Mouse (Mus musculus) limb, embryonic 11.5 days (tissue): ENCODE measurements around the gene Bdh2. TPM values are rescaled to one million over a fixed set of nuclear protein-coding genes. Genes with fewer than 3 reads are reported as not detected.

Experiments used
- ATAC-seq: fragments of 200-750 bp; cut with Nextera tagmentation; 2 replicates; pipeline ENCODE4 v1.8.0; 2017; ENCODE audit warnings: low read depth; ENCODE audit not compliant: insufficient number of reproducible peaks, low FRiP score, low TSS enrichment
- DNase-seq: peaks from one replicate; pipeline ENCODE4 v3.0.0-alpha.2; 2015; ENCODE audit warnings: low spot score
- H3K27ac ChIP-seq: fragments of 300-500 bp; sonication (generic); replicated peaks from 2 replicates; pipeline ENCODE4 v1.5.1; 2014; ENCODE audit warnings: low read depth, mild to moderate bottlenecking, low read length
- H3K27me3 ChIP-seq: fragments of 300-500 bp; sonication (generic); 2 replicates; pipeline ENCODE4 v1.6.1; 2014; ENCODE audit warnings: mild to moderate bottlenecking, low read length, mixed read lengths; ENCODE audit not compliant: control insufficient read depth, insufficient read depth
- H3K36me3 ChIP-seq: fragments of 300-500 bp; sonication (generic); 2 replicates; pipeline ENCODE4 v1.6.1; 2014; ENCODE audit warnings: mild to moderate bottlenecking, low read length, moderate library complexity, mixed read lengths; ENCODE audit not compliant: control insufficient read depth, insufficient read depth
- H3K4me1 ChIP-seq: fragments of 300-500 bp; sonication (generic); 2 replicates; pipeline ENCODE4 v1.6.1; 2014; ENCODE audit warnings: low read length, mixed read lengths; ENCODE audit not compliant: control insufficient read depth, insufficient read depth
- H3K4me2 ChIP-seq: fragments of 300-500 bp; sonication (generic); 2 replicates; pipeline ENCODE4 v1.6.1; 2014; ENCODE audit warnings: low read depth, mild to moderate bottlenecking, moderate library complexity; ENCODE audit not compliant: severe bottlenecking
- H3K4me3 ChIP-seq: fragments of 300-500 bp; sonication (generic); 2 replicates; pipeline ENCODE4 v1.5.1; 2014; ENCODE audit warnings: low read depth, low read length
- H3K9ac ChIP-seq: fragments of 300-500 bp; sonication (generic); 2 replicates; pipeline ENCODE4 v1.6.1; 2014; ENCODE audit warnings: mild to moderate bottlenecking, low read length
- H3K9me3 ChIP-seq: fragments of 300-500 bp; sonication (generic); 2 replicates; pipeline ENCODE4 v1.6.1; 2016; ENCODE audit warnings: low read length; ENCODE audit not compliant: control insufficient read depth
- WGBS: fragments of 180-500 bp; shearing (Covaris S2); extraction: QIAGEN DNeasy Blood & Tissue Kit; methylation state at CpG from one replicate; pipeline ENCODE4 v1.1.7; 2014; 5-methylcytosine and 5-hydroxymethylcytosine counted together
- polyA plus RNA-seq: library from polyadenylated mRNA; unstranded; fragments of >200 nt; fragmentation: Nextera tagmentation; extraction: Ambion mirVana; gene quantifications from 2 replicates; pipeline ENCODE4 v1.2.1, GENCODE M21; 2014

Bdh2 gene
- 7.4 and 9.2 TPM in 2 replicates for polyA plus RNA-seq

GRCm38 (mm10) chr3:135280669-135281415, at the start of gene Bdh2:
Bdh2 (plus strand) TSS chr3:135281221.
- H3K27me3 ChIP-seq = no peaks in the 10 kb centered on the region
- no peaks in the 10 kb centered on the region for H3K36me3 ChIP-seq
- H3K4me2 ChIP-seq = no peak within 1 kb of the TSS
- H3K4me3 ChIP-seq = no peak within 1 kb of the TSS
- DNase-seq = peak; percentile 93
- no peak within 1 kb of the TSS for H3K27ac ChIP-seq
- H3K9ac ChIP-seq = peak within 1 kb of the TSS; percentile 67
- H3K9me3 ChIP-seq = no peaks in the 10 kb centered on the region
- WGBS = 28% methylated on average over 14 of the region's 14 CpGs
- 0 out of 2 replicates have a peak, but pooled peaks cover 2% of the 10 kb centered on the region for H3K4me1 ChIP-seq
- peak; percentile 80 for ATAC-seq

GRCm38 (mm10) chr3:135232058-135232457, 49.0 kb upstream of the Bdh2 start:
- H3K27me3 ChIP-seq = no peaks in the 10 kb centered on the region
- H3K4me3 ChIP-seq = no peak overlapping the region
- no peak overlapping the region for H3K4me2 ChIP-seq
- H3K27ac ChIP-seq = no peak overlapping the region
- peaks cover 32% of the 10 kb centered on the region for H3K36me3 ChIP-seq
- 87% methylated on average over 3 of the region's 3 CpGs for WGBS
- no peak for ATAC-seq
- no peaks in the 10 kb centered on the region for H3K9me3 ChIP-seq
- no peak overlapping the region for H3K9ac ChIP-seq
- no peak for DNase-seq
- no peaks in the 10 kb centered on the region for H3K4me1 ChIP-seq

GRCm38 (mm10) chr3:135232462-135232861, 48.6 kb upstream of the Bdh2 start:
- no peak for ATAC-seq
- Histone ChIP-seq H3K36me3 (peaks cover 34% of the 10 kb centered on the region), H3K4me2 (no peak overlapping the region), H3K9ac (no peak overlapping the region), H3K4me3 (no peak overlapping the region), H3K4me1 (no peaks in the 10 kb centered on the region), H3K9me3 (no peaks in the 10 kb centered on the region), H3K27me3 (no peaks in the 10 kb centered on the region), H3K27ac (no peak overlapping the region)
- 93% methylated on average over 3 of the region's 3 CpGs for WGBS
- DNase-seq = no peak

- Histone ChIP-seq H3K4me2 (no peak overlapping the region), H3K4me3 (no peak overlapping the region), H3K27ac (no peak overlapping the region), H3K27me3 (no peaks in the 10 kb centered on the region), H3K9me3 (no peaks in the 10 kb centered on the region), H3K9ac (no peak overlapping the region), H3K4me1 (no peaks in the 10 kb centered on the region), H3K36me3 (peaks cover 33% of the 10 kb centered on the region)
- ATAC-seq = no peak
- DNase-seq = no peak
Measured at GRCm38 (mm10) chr3:135245733-135246132, 35.3 kb upstream of the Bdh2 start.

GRCm38 (mm10) chr3:135246828-135247227, 34.2 kb upstream of the Bdh2 start:
- H3K36me3 ChIP-seq = peaks cover 35% of the 10 kb centered on the region
- no peak for ATAC-seq
- 92% methylated on average over 6 of the region's 6 CpGs for WGBS

GRCm38 (mm10) chr3:135249104-135249503, 31.9 kb upstream of the Bdh2 start:
- DNase-seq (no peak), ATAC-seq (peak; percentile 57; the same call in 1 of the 2 replicates)
- Histone ChIP-seq H3K4me3 (no peak overlapping the region), H3K4me2 (no peak overlapping the region), H3K9ac (no peak overlapping the region), H3K27me3 (no peaks in the 10 kb centered on the region), H3K27ac (no peak overlapping the region), H3K36me3 (peaks cover 35% of the 10 kb centered on the region), H3K9me3 (no peaks in the 10 kb centered on the region), H3K4me1 (no peaks in the 10 kb centered on the region)
- 91% methylated on average over 6 of the region's 6 CpGs for WGBS

More at GRCm38 (mm10) chr3:135246828-135247227, 34.2 kb upstream of the Bdh2 start:
- H3K4me3 ChIP-seq = no peak overlapping the region
- no peak overlapping the region for H3K27ac ChIP-seq
- H3K9ac ChIP-seq = no peak overlapping the region
- no peaks in the 10 kb centered on the region for H3K27me3 ChIP-seq
- no peaks in the 10 kb centered on the region for H3K9me3 ChIP-seq
- DNase-seq = no peak
- H3K4me1 ChIP-seq = no peaks in the 10 kb centered on the region
- H3K4me2 ChIP-seq = no peak overlapping the region

GRCm38 (mm10) chr3:135251825-135252224, 29.2 kb upstream of the Bdh2 start:
- H3K27me3 ChIP-seq = no peaks in the 10 kb centered on the region
- ATAC-seq (no peak), DNase-seq (no peak)
- no peaks in the 10 kb centered on the region for H3K9me3 ChIP-seq
- H3K27ac ChIP-seq = no peak overlapping the region
- H3K4me3 ChIP-seq = no peak overlapping the region
- peaks cover 31% of the 10 kb centered on the region for H3K36me3 ChIP-seq
- H3K9ac ChIP-seq = no peak overlapping the region
- H3K4me2 ChIP-seq = no peak overlapping the region
- H3K4me1 ChIP-seq = no peaks in the 10 kb centered on the region
- 95% methylated on average over 6 of the region's 6 CpGs for WGBS

- no peak for DNase-seq
- H3K9me3 ChIP-seq = no peaks in the 10 kb centered on the region
- no peak overlapping the region for H3K9ac ChIP-seq
- H3K4me3 ChIP-seq = no peak overlapping the region
- peaks cover 30% of the 10 kb centered on the region for H3K36me3 ChIP-seq
- no peak overlapping the region for H3K4me2 ChIP-seq
- ATAC-seq = no peak
- H3K27me3 ChIP-seq = no peaks in the 10 kb centered on the region
- H3K4me1 ChIP-seq = no peaks in the 10 kb centered on the region
- H3K27ac ChIP-seq = no peak overlapping the region
Measured at GRCm38 (mm10) chr3:135254784-135255183, 26.2 kb upstream of the Bdh2 start.

- no peaks in the 10 kb centered on the region for H3K9me3 ChIP-seq
- WGBS = 95% methylated on average over 10 of the region's 10 CpGs
- no peak for ATAC-seq
- no peak overlapping the region for H3K9ac ChIP-seq
- H3K27ac ChIP-seq = no peak overlapping the region
- H3K27me3 ChIP-seq = no peaks in the 10 kb centered on the region
- peaks cover 19% of the 10 kb centered on the region for H3K36me3 ChIP-seq
- no peak overlapping the region for H3K4me2 ChIP-seq
- no peaks in the 10 kb centered on the region for H3K4me1 ChIP-seq
- DNase-seq = no peak
- H3K4me3 ChIP-seq = no peak overlapping the region
Measured at GRCm38 (mm10) chr3:135258919-135259318, 22.1 kb upstream of the Bdh2 start.
